Mouse (Mus musculus): ENCODE measurements at regions not wholly inside any gene's neighbourhood (a gene's known extent, or its start where the extent isn't known, plus 50 kb on each side); places are given as distances from the start of the nearest gene placed in this dataset.

DNA sequence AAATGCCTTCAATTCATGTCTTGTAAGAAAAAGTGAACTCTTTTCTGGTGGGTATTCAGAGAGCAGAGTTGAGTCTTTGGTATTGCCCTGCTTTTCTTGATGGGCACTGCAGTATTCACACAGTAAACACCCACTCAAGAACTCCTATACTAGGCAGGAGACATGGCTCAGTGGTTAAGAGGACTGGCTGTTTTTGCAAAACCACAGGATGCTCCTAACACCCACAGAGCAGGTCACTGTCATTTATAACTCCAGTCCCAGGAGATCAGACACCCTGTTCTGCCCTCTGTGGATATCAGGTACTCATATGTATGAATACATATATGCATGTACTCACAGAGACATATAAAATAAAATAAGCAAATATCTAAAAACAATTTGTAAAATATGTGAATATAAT, 238.5 kb downstream of the Mex3b start:
- intact Hi-C loops (cut with DNase I): no loop called here
- DNase-seq (ENCODE audit: extremely low spot score in 1 of 2, low spot score in 2 of 2): no peak

DNA sequence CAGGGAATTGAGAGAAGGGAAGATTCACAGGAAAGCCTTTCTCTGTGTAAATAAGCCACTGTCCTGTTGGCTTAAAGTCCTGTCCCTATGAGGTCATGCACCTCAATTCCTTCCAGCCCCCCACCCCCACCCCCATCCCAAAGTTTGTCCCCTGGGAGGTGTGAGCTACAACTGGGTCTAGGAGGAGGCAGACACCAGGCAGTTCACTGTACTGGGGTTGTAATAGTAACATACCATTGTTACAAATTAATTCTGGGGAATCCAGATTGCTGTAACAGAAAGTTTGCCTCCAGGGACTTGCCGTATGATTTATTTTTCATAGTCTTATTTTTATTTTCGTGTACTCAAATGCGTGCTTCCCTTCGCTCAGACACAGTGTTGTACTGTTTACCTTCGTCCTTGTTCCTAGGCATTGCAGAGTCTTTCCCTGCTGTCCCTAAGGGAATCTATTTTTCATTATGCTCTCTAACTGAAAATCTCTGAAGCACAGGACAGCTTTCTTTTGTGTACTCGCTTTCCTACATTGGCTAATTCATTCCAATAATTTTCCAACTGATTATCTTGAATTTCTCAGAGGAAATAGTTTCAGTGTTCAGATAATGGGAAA, 244.2 kb downstream of the Mex3b start:
- intact Hi-C loops (cut with DNase I): no loop called here

DNA sequence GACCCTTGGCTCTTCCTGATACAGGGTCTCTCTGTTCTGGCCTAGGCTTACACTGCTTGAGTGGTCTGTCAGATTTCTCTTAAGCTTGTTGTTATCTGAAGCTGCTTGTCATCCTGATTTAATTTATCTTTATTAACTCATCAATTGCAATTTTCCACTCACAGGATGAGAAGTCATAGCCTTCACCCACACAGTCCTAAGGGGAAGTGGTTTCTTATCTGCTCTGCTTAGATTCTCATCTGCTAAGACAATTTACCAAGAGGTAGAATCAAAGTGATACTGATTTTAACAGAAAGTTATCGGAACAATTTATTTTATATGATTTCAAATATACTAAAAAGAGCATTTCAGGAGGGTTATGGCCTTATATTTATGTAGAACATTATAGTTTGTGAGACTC, 249.4 kb downstream of the Mex3b start:
- intact Hi-C loops (cut with DNase I): no loop called here
- no peak for DNase-seq (ENCODE audit: extremely low spot score in 1 of 2, low spot score in 2 of 2)

More for the DNA sequence above, 244.2 kb downstream of the Mex3b start:
- no peak for DNase-seq (ENCODE audit: extremely low spot score in 1 of 2, low spot score in 2 of 2)

DNA sequence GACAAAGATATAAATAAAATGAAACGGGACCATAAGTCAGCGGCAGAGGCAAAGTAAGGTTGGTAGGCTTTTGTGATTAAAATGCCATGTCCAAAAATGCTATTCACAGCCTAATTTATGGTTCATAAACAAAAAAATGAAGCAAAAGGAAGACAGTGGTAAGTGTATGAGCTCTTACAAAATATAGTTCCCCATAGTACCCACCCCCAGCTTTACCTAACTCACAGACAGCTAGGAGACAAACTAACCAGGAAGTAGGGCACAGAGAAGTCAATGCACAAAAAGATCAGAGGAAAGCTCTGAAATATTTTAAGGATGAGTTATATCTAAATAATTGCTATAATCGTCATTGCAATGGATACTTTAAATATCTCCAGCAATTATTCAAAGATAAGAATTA, 249.9 kb downstream of the Mex3b start:
- no peak for DNase-seq (ENCODE audit: extremely low spot score in 1 of 2, low spot score in 2 of 2)
- intact Hi-C loops (cut with DNase I): no loop called here

DNA sequence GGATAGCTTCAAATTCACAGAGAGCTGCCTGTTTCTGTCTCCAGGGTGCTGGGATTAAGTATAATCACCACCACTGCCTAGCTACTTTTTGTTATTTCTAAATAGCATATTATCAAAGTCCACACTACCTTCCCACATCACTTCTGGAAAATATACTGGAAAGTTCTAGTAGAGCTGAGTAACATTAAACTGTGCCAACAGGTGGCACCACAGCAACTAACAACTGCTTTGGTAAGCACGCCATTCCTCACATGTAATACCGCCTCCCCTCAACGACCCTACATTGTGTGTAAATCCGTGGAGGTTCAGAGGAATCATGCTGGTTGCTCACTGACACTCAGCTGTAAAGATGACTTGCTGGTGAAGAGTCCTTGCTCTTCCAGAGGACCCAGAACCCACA, 259.1 kb downstream of the Mex3b start:
- no peak for DNase-seq (ENCODE audit: extremely low spot score in 1 of 2, low spot score in 2 of 2)
- intact Hi-C loops (cut with DNase I): no loop called here

DNA sequence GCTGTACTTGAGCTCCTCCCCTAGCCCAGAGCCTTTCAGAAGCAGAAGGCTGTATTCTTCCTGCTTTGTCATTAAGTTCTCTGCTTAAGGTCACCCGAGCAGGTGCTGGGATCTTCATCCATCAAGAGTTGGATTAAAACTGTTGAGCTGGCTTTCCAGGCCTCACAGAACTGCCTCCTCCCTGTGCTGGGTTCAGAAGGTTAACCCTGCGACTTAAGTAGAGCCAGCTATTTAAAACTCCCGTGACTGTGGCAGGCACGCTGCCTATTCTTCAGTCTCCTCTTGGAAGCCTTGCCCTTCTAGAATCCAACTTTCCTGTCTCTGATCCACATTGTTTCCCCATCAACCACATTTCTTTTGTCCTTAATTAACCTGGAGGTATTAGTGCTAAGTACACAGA, 273.1 kb downstream of the Mex3b start:
- intact Hi-C loops (cut with DNase I): no loop called here
- DNase-seq (ENCODE audit: extremely low spot score in 1 of 2, low spot score in 2 of 2): no peak

DNA sequence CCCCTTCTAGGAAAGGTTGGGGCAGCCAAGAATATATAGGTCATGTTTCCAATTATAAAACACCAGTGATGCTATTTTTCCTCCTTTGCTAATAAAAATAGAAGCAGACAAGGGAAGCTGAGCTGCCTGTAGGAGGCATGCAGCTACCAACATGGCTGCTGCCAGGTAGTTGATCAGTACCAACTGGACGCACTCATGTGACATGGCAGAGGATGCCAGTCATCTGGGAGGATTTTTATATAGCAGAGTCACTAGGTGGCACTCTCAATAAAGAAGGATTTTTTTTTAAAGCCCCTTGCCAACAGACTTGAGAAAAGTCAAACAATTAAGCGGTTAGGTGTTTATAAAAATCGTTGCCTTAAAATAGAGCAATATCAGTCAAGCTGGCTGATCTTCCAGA, 273.5 kb downstream of the Mex3b start:
- no peak for DNase-seq (ENCODE audit: extremely low spot score in 1 of 2, low spot score in 2 of 2)
- intact Hi-C loops (cut with DNase I): no loop called here

DNA sequence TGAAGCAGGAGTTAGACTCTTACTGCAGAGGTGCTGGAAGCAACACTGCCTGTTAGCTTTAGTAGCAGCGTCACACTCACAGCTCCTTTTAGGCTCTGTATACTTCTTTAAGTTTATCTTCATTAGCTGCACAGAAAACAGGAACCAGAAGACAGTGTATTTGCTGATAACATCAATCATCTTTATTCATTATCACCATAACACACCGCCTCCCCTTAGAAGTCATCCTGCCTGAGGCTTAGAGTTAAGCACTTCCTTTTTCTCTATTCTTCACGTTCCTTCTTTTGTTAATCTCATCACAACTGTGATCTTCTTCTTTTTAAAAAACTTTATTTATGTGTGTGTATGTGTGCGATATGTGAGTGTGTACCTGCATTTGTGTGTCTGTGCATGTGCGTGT, 276.9 kb downstream of the Mex3b start:
- intact Hi-C loops (cut with DNase I): no loop called here
- DNase-seq (ENCODE audit: extremely low spot score in 1 of 2, low spot score in 2 of 2): no peak

DNA sequence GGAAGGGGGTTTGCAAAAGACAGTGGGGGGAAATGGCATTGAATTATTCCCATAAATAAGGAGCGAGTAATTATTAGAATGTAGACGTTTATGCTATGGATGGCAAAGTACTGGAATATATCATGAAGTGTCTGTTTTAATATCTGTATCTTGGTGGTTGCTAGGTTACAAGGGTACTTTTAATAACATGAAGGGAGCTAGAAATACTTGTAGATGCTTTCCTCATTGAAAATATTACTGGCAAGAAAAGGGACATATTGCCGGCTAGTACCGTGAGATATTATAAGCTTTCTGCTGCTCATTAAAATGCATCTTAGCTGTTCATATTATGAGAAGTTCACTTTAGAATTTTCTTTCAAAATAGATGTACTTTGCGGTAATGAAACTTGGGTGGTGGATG, 278.4 kb downstream of the Mex3b start:
- DNase-seq (ENCODE audit: extremely low spot score in 1 of 2, low spot score in 2 of 2): peak in 1 of 2 experiments; percentile 27
- intact Hi-C loops (cut with DNase I): no loop called here

DNA sequence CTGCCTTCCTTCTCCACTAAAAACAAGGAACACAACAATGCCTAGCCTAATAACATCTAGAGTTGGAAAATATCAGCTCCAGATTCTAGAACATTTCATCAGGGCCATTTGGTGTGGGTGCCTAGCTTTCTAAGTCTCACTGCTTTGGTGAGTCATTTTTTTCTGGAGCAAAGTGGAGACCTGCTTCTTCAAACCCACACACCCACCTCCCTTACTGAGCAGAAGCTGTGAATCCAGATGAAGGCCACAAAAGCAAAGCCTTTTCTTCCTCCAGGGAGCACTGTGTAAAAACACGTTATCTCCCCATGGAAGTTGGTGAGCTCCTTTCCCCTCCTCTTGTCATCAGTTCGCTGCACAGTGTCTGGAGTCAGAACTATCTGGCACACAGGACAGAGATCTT, 294.1 kb downstream of the Mex3b start:
- DNase-seq (ENCODE audit: extremely low spot score in 1 of 2, low spot score in 2 of 2): no peak
- intact Hi-C loops (cut with DNase I): no loop called here

DNA sequence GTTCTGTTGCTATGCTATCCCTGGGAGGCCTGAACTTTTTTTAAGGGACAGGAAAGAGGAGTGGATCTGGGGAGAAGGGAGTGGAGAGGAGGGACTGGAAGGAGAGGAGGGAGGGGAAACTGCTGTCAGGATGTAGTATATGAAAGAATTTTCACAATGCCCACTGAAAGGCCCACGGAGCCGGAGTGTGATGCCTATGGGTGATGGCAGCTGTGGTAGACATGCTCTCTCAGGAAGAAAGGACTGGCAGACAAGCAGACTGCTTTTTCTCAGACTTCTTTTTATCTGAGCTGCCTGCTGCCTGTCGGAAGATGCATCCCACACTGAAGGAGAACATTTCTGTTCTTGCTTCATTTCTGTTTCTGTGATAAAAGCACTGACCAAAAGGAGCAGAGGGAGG, 295.7 kb downstream of the Mex3b start:
- intact Hi-C loops (cut with DNase I): no loop called here
- DNase-seq (ENCODE audit: extremely low spot score in 1 of 2, low spot score in 2 of 2): no peak

DNA sequence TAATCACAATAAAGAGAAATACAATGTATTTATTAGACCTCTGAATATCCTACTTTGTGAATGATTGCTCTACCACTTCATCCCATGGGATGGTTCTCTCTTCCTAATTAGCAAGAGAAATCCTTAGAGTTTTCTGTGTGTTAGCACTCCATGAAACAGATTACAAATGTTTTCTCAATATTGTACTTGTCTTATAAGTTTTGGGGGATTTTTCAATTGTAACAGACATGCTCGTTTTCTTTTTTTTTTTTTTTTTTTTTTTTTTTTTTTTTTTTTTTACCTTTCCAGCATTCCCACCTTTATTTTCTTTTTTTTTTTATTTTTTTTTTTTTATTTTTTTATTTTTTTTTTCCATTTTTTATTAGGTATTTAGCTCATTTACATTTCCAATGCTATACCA, 312.3 kb downstream of the Mex3b start:
- DNase-seq (ENCODE audit: extremely low spot score in 1 of 2, low spot score in 2 of 2): no peak
- intact Hi-C loops (cut with DNase I): no loop called here

DNA sequence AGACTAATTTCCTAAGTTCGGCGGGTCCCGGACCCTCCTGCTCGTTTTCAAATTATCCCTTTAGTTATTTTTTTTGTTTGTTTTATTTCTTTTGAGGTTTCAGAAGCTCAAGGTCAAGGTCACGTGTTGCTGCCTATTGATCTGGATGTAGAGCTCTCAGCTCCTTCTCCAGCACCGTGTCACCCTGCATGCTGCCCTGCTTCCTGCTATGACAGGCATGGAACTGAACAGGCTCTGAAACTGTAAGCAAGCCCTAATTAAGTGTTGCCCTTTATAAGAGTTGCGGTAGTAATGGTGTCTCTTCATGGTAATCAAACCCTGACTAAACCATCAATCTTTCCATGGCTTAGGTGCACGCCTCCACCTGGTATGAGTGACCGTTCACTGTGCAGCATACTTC, 319.2 kb downstream of the Mex3b start:
- DNase-seq (ENCODE audit: extremely low spot score in 1 of 2, low spot score in 2 of 2): no peak
- intact Hi-C loops (cut with DNase I): no loop called here

DNA sequence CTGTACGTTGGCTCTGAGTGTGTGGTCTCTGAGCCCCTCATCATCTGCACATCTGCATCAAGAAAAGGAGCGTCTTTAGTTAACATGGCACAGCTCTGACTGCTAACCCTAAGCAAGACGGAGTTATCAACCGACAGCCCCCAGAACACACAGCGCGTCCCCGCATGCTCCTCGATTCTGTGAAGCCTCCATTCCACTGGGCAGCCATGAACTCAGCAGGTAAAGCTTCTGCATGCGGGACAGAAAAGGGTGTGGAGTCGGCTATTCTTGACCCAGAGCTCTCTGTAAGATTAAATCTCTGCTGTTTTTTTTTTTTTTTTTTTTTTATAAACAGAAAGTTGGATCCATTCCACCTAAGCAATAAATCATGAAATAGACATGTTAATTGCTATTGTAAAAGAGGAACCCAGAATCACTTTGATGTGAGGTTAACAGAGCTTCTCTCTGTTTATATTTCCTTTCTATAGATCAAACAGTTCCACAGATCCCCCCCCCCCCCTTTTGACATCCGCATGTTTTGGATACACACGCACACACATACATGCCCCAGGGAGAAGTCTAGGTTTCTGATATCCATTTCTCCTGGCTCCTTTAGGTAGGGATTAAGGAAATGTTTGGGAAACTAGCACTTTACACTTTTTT, 328.9 kb downstream of the Mex3b start:
- intact Hi-C loops (cut with DNase I): no loop called here
- no peak for DNase-seq (ENCODE audit: extremely low spot score in 1 of 2, low spot score in 2 of 2)

DNA sequence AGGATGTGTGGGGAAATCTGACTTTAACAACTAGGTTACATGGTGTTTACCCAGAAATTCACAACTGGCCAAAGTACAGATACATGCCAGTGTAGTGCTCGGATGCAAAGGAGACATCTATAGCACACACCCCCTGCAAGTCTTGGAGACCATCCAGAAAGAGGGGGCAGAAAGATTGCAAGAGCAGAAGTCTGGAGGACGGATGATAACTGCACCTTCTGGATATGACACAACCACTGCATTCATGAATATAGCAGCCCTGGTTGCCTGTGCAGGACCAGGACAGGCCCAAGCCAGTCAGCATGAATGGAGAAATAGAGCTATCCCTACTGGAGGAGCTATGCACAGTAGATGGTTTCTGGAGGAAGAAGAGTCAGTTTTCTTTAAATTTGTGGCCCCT, 330.4 kb downstream of the Mex3b start:
- no peak for DNase-seq (ENCODE audit: extremely low spot score in 1 of 2, low spot score in 2 of 2)

DNA sequence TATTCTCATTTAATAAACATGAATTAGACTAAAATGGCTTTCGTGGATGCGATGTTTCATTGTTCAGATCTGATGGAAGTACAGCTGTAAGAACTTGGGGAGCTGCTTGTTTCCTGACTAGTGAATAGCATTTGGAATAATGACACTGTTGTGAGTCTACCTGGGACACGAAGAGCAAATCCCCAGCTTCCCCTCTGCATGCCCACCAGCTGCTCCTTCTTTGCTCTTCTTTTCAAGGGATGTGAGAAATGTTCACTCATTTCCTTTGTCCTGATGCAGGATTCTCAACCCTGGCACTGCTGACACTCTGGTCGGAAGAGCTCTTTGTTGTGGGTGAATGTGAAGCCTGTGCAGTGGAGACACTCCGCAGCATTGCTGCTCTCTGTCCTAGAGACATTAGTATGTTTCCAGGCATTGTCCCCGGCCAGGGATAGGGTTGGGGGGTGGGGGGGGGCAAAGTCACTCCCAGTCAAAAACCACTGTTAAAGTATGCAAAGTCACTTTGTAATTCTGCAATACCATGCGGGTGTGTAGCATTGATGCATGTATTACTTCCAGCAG, 334.1 kb downstream of the Mex3b start:
- intact Hi-C loops (cut with DNase I): loop anchor here (5.0 to 10.0 kb wide), 3 partner anchors 186 to 351 kb away; partner anchors contain the start of gene Mex3b
- no peak for DNase-seq (ENCODE audit: extremely low spot score in 1 of 2, low spot score in 2 of 2)

More for the DNA sequence above, 330.4 kb downstream of the Mex3b start:
- intact Hi-C loops (cut with DNase I): no loop called here

DNA sequence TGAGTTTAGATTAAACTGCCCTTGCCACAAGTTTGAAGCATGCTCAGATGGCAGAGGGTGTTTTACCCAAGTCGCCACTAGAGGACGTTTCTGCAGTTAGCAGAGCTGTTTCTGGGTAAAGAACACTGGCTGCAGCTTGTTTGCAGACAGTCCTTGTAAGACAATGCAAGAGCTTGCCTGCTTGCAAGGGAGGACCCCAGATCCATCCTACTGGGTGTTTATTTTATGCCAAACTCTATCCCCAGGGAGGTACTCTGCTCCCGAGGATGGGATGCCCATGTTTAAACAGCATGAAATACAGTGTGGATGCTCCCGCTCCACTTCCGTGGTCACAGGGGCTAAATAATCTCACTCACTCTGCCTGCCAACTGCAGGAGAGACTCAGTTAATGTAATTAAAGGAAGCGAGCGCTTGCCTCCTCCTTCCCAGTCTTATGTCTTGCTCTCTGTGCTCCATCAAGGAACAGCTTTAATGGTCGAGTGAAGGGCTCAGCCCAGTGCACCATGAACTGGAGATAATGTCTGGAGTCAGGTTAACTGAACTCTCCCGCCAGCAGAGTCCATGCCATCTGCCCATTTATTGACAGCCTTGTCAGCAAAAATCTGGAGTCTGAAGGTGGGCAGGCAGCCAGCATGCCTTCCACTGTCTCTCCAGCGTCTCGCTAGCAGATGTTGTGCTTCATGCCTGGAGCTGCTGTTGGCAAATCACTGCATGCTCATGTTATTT, 334.8 kb downstream of the Mex3b start:
- intact Hi-C loops (cut with DNase I): loop anchor here (5.0 to 10.0 kb wide), 3 partner anchors 187 to 350 kb away; partner anchors contain the start of gene Mex3b
- peak; percentile 62 for DNase-seq (ENCODE audit: extremely low spot score in 1 of 2, low spot score in 2 of 2)

DNA sequence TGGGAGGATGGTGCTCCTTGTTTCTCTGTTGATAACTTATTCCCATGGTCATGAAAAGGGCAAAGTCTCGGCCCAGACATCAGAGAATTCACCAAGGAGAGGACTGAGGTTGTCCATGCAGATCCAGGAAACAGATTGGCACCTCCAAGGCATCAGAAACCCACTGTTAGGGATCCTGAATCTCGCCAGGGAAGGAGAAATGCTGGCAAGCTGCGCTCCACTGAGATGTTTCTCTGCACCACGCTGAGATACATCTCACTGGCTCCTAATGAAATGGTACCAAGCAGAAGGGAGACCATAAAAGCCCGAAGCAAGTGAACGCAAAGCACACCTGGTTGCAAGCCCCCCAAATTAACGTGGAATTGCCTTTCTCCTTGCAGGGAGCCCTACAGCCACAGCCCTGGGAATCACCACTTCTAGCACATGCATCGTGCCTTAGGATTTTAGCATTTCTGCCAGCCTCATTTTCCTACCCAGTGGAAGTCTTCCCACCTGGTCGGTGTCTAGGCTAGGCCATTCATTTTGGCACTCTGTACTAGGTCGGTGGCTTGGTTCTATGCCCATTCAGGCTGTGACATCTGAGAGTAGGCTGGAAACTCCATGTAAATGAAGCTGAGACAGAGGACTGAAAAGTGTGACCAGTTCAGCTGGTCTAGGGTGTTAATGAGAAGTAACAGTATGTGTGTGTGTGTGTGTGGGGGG, 336.3 kb downstream of the Mex3b start:
- intact Hi-C loops (cut with DNase I): loop anchor here (5.0 to 10.0 kb wide), 3 partner anchors 189 to 349 kb away; partner anchors contain the start of gene Mex3b
- no peak for DNase-seq (ENCODE audit: extremely low spot score in 1 of 2, low spot score in 2 of 2)

DNA sequence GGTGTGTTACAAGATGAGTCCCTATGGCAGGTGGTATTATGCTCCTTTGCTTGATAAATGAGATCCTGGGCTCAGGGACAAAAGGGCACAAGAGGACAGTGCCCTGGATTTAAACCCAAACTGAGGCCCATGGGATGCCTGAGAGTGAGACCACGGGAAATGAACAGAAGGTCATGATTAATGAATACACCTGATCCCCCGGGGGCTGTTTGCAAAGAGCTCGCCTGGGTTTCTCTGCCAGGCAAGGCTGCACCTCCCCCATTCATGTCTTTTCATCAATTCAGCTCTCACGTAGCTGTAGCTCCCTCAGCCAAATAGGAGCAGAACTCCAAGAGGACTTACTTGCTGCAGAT, 336.9 kb downstream of the Mex3b start:
- DNase-seq (ENCODE audit: extremely low spot score in 1 of 2, low spot score in 2 of 2): no peak
- intact Hi-C loops (cut with DNase I): loop anchor here (5.0 to 10.0 kb wide), 3 partner anchors 189 to 348 kb away; partner anchors contain the start of gene Mex3b
